Mouse (Mus musculus) gastrocnemius, postnatal 36 days (tissue): Measurements from ENCODE around the gene Sipa1l2. TPM values are rescaled to one million over a fixed set of nuclear protein-coding genes. Genes with fewer than 3 reads are reported as not detected.
"Not testable (repeated sequence)": the region's sequence is repeated elsewhere in the genome, so short reads cannot be mapped to it uniquely, and the experiment has no call there.

Source experiments
- DNase-seq, 2 experiments: peaks; one replicate each; pipeline ENCODE4 v3.0.0; 2022
- intact Hi-C: fragments of 180-260 bp; cut with DNase I; formaldehyde crosslinking; loops from one replicate; pipeline ENCODE4 v1.15.1; 2025
- total RNA-seq, 2 experiments: library from RNA; stranded (reverse); gene quantifications; 2 replicates each; pipeline ENCODE4 v1.2.3; 2021

Sipa1l2 gene
- total RNA-seq, 2 experiments from 2014 or later: 4.9 to 5.2 TPM

DNA sequence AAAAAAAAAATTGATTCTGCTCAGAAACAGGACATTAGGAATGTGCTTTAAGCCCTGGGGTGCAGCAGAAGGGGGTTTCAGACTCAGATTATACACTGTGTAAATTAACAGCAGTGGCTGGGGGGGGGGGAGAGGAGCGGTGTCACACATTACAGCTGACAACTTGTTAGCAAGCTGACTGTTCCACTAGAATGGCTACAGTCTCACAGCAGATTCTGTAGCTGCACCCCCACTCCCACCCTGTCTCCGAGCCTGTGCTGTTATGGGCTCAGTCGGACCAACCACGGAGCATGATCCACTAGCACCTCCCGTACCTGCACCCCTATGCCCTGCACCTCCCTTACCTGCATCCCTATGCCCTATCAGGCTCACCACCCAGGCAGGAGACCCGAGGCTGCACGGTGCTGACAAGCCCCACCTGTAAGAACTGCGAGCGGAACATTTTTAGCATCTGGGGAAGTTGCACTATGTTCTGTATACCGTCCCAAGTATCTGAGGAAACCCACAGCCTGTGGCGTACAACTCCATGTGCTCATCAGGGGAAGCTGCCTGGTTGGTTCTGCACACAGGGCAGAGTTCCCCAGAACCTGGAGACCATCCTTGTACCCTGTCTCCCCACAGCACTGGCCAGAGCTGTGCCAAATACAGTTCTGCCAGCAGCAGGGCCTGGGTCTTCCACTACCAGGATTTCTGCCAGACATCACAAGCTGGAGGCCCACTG, 26.6 kb downstream of the Sipa1l2 start:
- intact Hi-C loops: no loop called here
- DNase-seq: no peak

DNA sequence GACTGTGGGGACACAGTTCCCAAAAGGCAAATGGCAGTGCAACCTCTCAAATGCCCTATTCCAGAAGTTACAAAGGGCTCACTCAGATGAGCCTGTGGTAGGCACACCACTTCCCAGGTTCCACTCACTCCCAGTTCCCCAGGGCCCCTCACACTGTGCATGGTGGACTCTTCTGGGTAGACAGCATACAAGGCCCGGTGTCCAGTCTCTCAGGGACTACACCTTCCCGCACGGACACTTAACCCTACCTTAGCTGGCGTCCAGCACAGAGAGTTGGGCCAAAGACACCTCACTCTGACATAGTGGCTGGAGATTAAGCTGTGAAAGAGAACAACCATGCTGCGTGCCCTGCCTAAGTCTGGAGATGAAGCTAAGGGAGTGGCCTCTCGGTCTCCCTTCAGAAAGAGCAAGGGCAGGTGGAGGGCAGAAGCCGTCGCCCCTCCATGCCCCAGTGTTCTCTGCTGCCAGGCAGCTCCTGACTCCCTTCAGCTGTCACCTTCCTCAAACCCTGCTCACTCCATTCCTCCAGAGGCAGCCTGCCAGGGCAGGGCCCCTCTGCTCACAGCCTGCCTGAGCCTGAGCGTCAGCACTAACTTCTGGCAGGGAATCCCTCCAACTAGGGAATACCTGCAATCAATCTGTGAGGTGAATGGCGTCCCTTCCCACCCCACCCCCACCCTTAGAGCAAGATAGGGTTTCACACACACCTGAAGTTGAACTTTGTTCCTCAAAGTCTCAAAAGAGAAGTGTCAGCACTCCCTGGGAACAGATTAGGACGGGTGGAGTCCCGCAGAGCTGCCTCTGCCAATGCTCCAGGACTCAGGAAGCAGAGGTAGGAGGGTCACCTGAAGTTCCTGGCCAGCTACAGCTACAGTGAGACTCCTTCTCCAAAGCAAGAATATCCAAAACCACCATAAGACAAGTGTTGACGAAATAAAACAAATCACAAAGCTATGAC, 30.3 kb downstream of the Sipa1l2 start:
- DNase-seq: no peak
- intact Hi-C loops: no loop called here

DNA sequence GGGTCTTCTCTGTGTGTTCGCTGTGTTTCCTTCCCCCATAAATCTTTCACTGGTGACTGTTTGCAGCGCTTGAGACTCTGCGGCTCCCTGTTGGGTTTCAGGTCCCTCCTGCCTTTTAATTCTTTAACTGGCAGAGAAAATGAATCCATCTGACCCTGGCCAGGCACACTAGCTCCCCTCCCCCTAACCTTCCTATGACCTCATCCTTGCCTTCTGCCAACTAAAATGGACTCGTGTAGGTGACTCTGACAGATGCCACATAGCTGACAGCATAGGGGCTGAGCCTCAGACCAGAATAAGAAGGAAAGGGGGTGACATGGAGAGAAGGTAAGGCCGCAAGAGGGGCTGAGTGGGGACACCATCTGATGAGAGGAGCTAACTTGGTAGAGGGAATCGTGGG, 31.3 kb downstream of the Sipa1l2 start:
- intact Hi-C loops: no loop called here
- no peak for DNase-seq

DNA sequence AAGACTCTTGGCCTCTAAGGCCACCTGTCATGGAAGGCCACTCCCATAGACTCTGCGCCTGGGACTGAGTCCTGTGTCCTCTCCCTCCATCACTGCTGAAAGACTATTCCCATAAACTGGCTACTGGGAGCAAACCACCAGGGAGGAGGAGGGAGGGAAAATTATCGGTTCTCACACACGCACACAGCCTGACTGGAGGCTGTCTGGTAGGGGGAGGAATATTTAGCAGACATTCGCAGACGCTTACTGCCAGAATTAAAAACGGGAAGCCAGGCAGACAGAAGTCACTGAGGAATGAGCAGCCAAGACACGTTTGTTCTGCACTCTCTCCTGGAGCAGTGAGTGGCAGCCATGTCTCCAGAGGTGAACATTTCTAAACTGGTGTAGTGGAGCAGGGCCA, 35.9 kb downstream of the Sipa1l2 start:
- intact Hi-C loops: no loop called here
- DNase-seq: no peak

DNA sequence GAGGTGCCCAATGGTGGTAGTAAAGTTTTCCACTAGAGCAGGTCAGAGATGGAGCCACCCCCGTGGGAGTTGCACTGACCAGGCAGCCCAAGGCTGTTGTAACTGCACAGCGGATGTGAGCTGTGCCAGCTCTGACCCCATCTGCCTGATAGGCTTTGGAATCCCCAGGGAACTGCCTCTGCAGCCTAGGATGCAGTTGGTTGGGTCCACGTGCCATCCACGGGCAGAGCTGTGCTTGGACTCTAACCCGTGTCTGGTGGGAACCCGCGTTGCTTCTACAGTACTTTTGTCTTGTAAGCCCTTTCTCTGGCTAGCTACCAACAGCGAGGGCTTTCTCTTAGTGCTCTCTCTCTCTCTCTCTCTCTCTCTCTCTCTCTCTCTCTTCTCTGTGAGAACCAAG, 36.7 kb downstream of the Sipa1l2 start:
- no peak for DNase-seq
- intact Hi-C loops: no loop called here

DNA sequence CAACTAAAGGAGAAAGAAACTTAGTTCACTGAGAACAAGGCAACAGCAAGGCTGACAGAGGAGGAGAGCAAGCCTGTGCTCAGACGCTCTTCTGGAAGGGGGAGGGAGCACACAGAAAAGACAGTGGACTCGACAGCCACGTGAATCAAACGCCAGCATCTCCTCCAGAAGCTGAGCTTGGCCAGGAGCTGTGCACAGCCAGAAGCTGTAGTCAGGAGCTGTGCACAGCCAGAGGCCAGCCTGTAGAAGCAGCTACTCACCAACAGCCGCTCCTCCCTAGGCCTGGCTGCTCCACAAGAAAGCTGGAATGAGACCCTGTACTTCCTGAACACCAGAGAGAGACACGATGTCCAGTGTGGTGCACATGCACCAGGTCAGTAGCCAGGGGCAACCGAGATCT, 37.4 kb downstream of the Sipa1l2 start:
- DNase-seq: no peak
- intact Hi-C loops: no loop called here

DNA sequence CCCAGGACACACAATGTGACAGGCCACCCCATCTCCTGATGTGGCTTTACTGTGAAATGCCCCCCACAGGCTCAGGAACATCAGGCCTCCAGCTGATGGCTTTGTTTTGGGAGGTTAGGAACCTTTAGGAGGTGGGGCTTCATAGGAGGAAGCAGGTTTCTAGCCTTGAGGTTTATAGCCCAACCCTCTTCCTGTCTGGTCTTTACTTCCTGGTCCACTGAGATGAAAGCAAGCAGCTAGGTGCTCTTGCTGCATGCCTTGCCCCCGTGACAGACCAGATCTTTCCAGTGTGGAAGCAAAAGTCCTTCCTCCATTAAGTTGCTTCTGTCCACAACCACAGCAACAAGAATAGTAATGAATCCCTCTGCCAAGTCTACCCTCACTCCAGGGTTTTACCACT, 38.0 kb downstream of the Sipa1l2 start:
- DNase-seq: no peak
- intact Hi-C loops: no loop called here

DNA sequence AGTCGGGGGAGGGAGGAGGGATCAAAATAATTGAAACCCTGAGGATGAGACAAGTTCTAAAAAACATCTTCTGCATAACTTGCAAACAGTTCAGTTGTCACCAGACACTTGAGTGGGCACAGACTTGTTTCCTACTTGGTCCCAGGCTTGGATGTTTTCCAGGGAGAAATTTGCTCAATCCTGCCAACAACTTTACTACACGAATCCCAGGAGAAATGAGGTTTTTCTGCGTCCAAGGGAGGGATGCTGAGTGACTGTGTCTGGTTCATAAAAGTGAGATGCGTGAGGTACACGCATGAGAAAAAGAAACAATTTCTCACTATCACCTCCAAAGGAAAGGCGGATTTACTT, 38.5 kb downstream of the Sipa1l2 start:
- intact Hi-C loops: no loop called here
- DNase-seq: no peak

DNA sequence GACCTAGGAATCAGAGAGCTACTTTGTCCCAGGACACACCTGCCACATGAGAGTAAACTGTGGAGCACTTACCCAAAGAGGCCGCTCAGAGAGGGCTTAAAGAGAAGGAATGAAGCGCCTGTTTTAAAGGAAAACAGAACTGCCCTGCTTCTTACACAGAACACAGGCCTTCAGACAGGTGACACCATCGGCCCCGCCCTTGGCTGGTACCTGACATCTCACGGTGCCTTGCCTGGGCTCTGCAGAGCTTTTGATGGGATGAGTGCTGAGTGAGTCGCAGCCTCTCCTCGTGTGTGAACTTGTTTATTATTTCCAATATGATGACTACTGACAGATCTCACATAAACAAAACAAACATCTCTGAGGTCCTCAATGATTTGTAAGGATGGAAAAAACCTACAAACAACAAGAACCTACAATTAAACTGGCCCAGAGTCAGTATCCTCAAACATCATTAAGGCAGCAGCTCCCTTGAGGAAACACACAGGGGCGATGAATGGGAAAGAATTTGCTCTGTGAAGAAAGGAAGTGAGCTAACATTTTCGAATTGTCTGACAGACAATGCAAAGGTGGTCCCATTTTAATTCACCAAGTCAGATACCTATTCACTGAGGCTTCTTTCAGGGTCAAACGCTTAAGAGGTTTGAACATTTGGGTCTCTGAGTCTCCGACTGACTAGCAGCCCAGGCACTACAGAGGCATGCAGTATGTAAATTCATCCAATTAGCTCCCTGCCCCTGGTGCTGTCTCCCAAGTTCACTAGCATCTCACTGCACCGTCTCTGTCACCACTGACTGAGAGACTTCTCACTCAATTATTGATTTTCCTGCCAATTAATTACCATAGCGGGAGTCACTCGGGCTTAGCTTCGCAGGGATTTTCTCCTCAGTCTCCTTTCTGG, 39.2 kb downstream of the Sipa1l2 start:
- no peak for DNase-seq
- intact Hi-C loops: no loop called here

DNA sequence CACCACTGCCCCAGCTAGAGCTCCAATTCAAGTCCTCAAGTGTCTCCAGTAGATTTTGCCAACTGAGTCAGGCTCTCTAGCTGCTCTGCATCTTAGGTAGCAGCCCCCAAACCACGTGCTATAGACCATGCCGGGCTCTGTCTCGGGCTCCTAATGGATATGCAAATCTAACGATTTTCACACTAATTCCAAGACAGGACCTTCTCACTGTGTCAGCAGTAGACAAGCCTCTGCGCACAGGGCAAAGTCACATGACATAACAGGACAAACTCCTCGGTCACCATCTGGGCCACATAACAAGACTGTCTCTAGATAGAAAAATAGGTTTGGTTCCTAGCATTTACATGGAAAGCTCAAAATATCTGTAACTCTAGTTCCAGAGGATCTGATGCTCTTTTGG, 40.6 kb downstream of the Sipa1l2 start:
- intact Hi-C loops: no loop called here
- no peak for DNase-seq

DNA sequence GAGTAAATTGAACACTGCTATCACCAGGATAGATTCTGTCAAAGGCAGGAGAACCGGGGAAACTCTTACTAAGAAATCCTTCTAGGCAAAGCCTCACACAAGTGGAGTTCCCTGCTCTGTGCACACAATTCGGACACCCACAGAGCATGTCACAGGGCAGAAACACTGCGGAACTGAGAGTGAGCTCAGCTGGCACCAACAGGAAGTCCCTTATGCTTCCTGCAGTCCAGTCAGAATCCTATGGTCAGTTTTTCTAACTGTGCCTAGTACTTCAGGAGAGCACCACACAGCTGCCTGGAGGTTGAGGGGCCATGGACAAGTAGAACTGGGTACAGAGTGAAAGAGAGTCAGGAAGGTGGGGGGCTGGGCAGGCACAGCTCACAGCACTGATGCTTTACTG, 41.7 kb downstream of the Sipa1l2 start:
- intact Hi-C loops: no loop called here
- DNase-seq: no peak

DNA sequence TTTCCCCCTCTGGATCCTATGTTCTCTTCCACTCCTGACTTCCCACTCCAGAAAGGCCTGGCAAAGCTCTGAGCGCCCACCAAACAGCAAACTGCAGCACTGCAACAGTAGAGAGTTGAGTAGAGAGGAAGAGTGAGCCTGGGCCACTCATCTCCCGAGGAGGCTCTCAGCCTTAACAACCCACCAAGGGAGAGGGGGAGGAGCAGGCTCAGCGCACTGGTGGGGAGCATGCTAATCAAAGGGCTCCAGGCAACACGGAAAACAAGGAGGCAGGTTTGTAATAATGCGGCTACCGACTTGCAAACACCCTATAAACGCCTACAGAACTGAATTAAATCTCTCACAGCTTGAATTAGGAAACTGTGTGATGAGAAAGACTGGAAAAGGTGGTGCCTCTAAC, 42.6 kb downstream of the Sipa1l2 start:
- intact Hi-C loops: no loop called here
- no peak for DNase-seq

DNA sequence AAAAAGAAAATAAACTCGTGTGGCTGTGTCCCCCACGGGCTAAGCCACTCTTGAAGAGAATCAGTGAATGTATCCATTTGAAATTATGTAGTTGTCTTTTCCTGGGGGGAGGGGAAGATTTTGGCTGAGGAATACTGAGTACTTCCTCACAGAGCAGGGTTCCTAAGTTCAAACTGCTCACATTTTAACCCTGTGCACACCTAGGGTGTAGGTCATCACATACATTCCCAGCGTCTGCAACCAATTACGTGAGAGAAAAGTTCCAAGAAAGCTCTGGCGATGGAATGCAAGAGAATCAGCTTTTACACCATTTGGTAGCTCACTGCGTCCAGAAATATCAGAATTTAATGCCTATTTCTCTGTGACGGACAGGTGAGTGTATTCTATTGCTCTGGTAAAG, 43.0 kb downstream of the Sipa1l2 start:
- intact Hi-C loops: no loop called here

DNA sequence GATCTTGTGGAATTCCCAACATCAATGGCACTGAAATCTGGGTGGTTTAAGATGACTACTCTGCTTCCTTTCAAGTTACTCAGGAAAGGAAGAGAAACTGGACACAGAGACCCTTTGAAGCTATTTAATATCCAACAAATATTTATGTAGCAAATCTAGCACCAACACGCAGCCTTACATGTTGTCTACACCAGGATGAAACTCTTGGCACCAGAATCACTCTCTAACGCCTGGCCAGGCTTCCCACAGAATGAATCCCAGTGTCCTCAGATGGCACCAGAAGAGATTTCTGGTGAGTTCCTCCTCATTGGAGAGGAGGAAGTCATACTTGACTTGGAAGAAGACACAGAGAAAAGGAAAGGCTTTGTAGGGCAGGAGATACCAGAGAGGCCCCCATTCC, 45.1 kb downstream of the Sipa1l2 start:
- no peak for DNase-seq
- intact Hi-C loops: no loop called here

More for the DNA sequence above, 43.0 kb downstream of the Sipa1l2 start:
- no peak for DNase-seq

DNA sequence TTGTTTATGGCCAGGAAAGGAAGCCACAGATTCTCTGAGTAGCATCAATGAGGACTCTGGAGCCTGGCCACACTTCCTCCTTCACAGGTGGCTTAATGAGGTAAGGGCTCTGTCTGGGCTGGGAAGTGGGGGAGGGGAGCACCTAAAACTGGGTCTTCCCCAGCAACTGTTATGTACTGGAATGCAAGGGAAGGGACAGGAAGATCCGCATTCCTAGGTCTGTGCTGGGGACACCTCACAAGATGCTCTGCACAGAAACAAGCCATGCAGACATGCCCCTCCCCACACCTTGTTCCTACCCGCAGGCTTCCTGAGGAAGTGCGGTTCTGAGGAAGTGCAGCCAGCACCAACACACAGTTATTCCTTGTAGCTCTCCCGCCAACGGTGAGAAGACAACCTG, 46.4 kb downstream of the Sipa1l2 start:
- no peak for DNase-seq
- intact Hi-C loops: no loop called here

DNA sequence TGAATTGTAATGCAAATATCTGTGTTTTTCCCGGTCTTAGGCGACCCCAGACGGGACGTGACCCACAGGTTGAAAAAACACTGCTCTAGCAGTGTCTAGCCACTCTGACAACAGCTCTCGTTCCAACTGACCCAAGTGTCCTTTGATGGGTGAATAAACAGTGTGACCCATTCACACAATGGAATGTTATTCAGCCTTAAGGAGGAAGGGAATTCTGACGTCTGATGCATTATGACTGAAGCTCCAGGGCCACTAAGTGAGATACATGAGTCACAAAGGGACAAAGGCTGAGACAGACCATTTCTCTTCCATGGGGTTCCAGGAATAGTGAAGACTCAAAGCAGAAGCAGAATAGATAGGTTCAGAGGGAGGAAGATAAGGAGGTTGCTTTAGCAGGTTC, 47.5 kb downstream of the Sipa1l2 start:
- intact Hi-C loops: no loop called here
- DNase-seq: no peak

DNA sequence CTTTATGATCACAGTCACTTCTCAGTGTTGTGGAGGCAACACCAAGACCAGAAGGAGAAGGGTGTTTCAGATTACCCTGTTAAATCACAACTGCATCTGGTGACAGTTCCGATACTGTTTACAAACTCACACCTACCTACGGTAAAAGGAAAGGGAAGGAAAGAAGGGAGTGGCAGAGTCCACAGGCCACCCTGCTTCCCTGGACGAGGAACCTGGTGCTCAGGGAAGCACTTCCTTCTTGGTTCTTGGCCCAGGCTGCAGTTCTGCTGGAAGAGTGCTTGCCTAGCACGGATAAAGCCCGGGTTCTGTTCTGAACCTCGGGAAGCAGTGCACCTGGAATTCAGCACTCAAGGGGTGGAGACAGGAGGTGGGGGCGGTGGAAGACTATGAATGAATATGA, 48.5 kb downstream of the Sipa1l2 start:
- intact Hi-C loops: no loop called here
- no peak for DNase-seq

DNA sequence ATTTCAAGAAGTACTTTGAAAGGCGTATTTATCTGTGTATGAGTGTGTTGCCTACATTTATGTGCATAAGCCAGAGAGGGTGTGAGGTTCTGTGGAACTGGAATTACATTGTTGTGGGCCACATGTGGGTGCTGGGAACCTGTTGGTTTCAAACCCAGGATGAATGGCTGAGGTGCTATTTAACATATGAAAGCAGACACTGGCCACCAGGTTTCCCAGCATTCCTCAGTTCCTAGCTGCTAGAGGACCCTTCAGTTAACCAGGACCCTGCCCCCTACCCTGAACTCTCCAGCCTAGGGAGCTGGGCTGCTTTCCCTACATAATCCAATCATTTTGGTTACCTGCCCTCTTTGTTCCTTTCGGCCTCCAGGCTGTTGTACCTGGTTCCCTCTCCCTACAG, 49.3 kb downstream of the Sipa1l2 start:
- DNase-seq, intact Hi-C loops: not testable (repeated sequence)

DNA sequence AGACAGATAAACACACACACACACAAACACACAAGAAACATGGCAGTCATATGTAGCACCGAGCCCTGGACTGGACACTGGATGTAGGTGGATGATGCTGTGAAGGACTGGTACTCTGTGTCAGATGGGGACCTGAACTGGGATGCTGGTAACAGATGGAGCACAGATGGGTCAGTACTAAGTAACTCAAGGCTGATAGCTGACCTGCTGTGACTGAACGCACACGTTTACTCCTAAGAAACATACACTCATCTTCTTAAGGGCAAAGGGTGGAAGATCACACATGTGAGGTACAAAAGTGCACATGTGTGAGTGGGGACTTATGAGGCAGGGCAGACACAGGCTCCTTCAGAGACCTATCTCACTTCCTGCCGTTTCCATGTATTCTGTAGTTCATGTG, 50.7 kb downstream of the Sipa1l2 start:
- intact Hi-C loops: no loop called here
- no peak for DNase-seq

DNA sequence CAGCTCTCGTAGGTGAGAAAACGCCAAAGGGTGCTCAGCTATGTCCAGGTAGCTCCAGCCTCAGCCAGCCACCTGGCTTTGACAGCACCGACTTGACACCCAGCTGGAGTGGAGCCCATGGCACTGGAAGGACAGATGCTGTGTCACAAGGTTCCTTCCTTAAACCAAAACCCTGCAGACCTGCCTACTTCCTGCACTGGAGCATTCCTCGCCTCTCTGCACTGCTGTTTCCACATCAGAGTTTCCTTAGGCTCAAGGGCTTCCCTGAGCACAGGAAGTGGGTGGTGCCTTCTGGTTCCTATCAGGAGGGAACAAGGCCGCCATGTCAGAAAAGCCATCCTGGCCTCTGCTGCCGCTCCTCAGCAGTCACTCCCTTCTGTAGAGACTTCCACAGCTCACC, 51.3 kb downstream of the Sipa1l2 start:
- no peak for DNase-seq
- intact Hi-C loops: no loop called here

DNA sequence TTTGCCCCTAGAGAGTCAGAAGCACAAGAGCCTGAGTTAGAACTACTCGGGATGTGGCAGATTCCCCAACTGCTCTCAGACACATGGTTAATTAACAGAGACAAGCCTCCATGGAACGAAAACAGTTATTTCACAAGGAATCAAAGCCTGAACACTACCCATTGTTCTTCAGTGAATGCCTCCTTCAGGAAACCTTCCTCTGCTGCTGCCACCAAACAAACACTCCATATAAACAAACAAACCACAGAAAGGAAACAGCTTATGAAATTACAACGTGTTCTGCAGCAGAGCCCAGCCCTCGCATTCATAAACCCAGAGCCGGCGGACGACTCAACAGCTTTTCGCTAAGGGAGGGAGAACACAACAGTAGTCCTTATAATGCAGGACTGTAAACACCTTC, 52.2 kb downstream of the Sipa1l2 start:
- intact Hi-C loops: no loop called here
- DNase-seq: no peak
